ENCODE assay signal across 30 mouse cellular contexts in genomic region chr6:41063332-41063731, GRCm38 (mm10). TPM values are rescaled to one million over a fixed set of nuclear protein-coding genes. Genes with fewer than 3 reads are reported as not detected.
A peak's percentile ranks its signal among the peaks of the same experiment; 100 is the strongest.
DNase-seq lines count a peak whose midpoint lies in the region; ATAC-seq lines count a peak whose summit lies in the region.
"Had no signal": no experiment of that assay in that cellular context is flagged by ENCODE, and none has a peak within 500 bp of the region (broad histone marks: within the 10 kb centered on the region; RNA-seq: fewer than 3 reads in every experiment).

No protein-coding gene starts in this region.

- H3K36me3 ChIP-seq in midbrain, embryonic 10.5 days, result no peaks in the 10 kb centered on the region
- H3K36me3 ChIP-seq: embryonic facial prominence, embryonic 13.5 days; embryonic facial prominence, embryonic 15.5 days; forebrain, embryonic 10.5 days; forebrain, embryonic 12.5 days; G1E had no signal

- no peaks in the 10 kb centered on the region for H3K27me3 ChIP-seq in midbrain, embryonic 10.5 days (ENCODE audit: low read depth, poor library complexity, severe bottlenecking)
- H3K27me3 ChIP-seq: CH12.LX; embryonic facial prominence, embryonic 13.5 days; embryonic facial prominence, embryonic 15.5 days; forebrain, embryonic 12.5 days had no signal

- no peak overlapping the region for H3K4me3 ChIP-seq in midbrain, embryonic 10.5 days
- H3K4me3 ChIP-seq: embryonic facial prominence, embryonic 13.5 days; embryonic facial prominence, embryonic 15.5 days; erythroblast, embryonic 14.5 days; forebrain, embryonic 10.5 days; forebrain, embryonic 12.5 days had no signal

- WGBS in midbrain, embryonic 10.5 days, result 88% methylated on average over 6 of the region's 6 CpGs

- no peaks in the 10 kb centered on the region for H3K9me3 ChIP-seq in midbrain, embryonic 10.5 days (replicated peaks)
- H3K9me3 ChIP-seq: embryonic facial prominence, embryonic 13.5 days; embryonic facial prominence, embryonic 15.5 days; forebrain, embryonic 10.5 days; forebrain, embryonic 12.5 days; G1E had no signal

- peak; percentile 95 for ATAC-seq in frontal cortex, adult (ENCODE audit: low TSS enrichment)
- ATAC-seq: forebrain, embryonic 14.5 days; forebrain, embryonic 16.5 days; Patski had no signal

- H3K27ac ChIP-seq in midbrain, embryonic 10.5 days (replicated peaks), result no peak overlapping the region
- H3K27ac ChIP-seq: embryonic facial prominence, embryonic 13.5 days; embryonic facial prominence, embryonic 15.5 days; forebrain, embryonic 10.5 days; forebrain, embryonic 12.5 days had no signal

- DNase-seq in frontal cortex, postnatal 14 days (ENCODE audit: low spot score in 2 of 2), result no peak
- peak; percentile 35 for DNase-seq in right cerebral cortex, adult 18-20 months
- no peak for DNase-seq in right cerebral cortex, postnatal 14 days
- DNase-seq in brain, adult 2 months (ENCODE audit: low read depth, low spot score), result peak; percentile 74
- no peak for DNase-seq in midbrain, embryonic 10.5 days (ENCODE audit: low spot score)
- DNase-seq: adrenal gland, adult 8-10 months; adrenal gland, postnatal 14 days; adrenal gland, postnatal 36 days; B cell, adult 2 months; cerebellum, adult 11 months; cerebellum, adult 18-20 months; cerebellum, adult 8-10 months; cerebellum, adult 9-11 months; cerebellum, postnatal 14 days; cerebellum, postnatal 36 days; embryo, embryonic 11 days had no signal

- H3K4me1 ChIP-seq in midbrain, embryonic 10.5 days, result no peaks in the 10 kb centered on the region
- H3K4me1 ChIP-seq: embryonic facial prominence, embryonic 15.5 days; forebrain, embryonic 10.5 days; forebrain, embryonic 12.5 days had no signal

RNA-seq across cellular contexts. Expression of gene 2210010C04Rik, which starts 28.0 kb away (rescaled TPM):
- not detected in 2 replicates for polyA plus RNA-seq in midbrain, embryonic 10.5 days (2016; fragmentation: Nextera tagmentation; extraction: Ambion mirVana)
- polyA plus RNA-seq: brain, embryonic 14.5 days; CD4-positive, CD25-positive, alpha-beta regulatory T cell, adult 4 months; embryonic facial prominence, embryonic 11.5 days; embryonic facial prominence, embryonic 13.5 days; embryonic facial prominence, embryonic 15.5 days; erythroblast, embryonic 14.5 days; forebrain, embryonic 10.5 days; forebrain, embryonic 12.5 days; forebrain, embryonic 14.5 days; forebrain, embryonic 16.5 days; G1E had no signal

Comparison
In these comparisons a context has a peak if more than half of its experiments do, and no peak if none do; other contexts are left out.
1. DNase-seq: peak in right cerebral cortex, adult 18-20 months (single experiment) and brain, adult 2 months (single experiment); none in frontal cortex, postnatal 14 days (0 of 2), right cerebral cortex, postnatal 14 days (single experiment) and midbrain, embryonic 10.5 days (single experiment).